Mouse (Mus musculus) myocyte (in vitro differentiated cells): ENCODE data around the gene Smg1.

Experiments used
- CEBPB ChIP-seq: IDR thresholded peaks from 2 replicates; pipeline ENCODE4 v1.6.1; 2011; ENCODE audit warnings: mild to moderate bottlenecking, moderate library complexity; ENCODE audit not compliant: poor library complexity, insufficient read depth, severe bottlenecking
- E2F4 ChIP-seq: IDR thresholded peaks from one replicate; pipeline ENCODE4 v1.6.1; 2011; ENCODE audit warnings: mild to moderate bottlenecking, control low read depth, moderate library complexity; ENCODE audit not compliant: insufficient read depth
- MAX ChIP-seq: IDR thresholded peaks from one replicate; pipeline ENCODE4 v1.6.1; 2011; ENCODE audit warnings: low read depth, mild to moderate bottlenecking, control low read depth
- MYOD1 ChIP-seq, 3 experiments: IDR thresholded peaks; one replicate each; pipeline ENCODE4 v1.6.1; 2011; ENCODE audit warnings: control low read depth in 2 of 3, low read depth in 2 of 3, mild to moderate bottlenecking in 2 of 3, moderate library complexity in 1 of 3; ENCODE audit not compliant: insufficient read length in 2 of 3, control insufficient read depth in 1 of 3
- MYOG ChIP-seq, 3 experiments: IDR thresholded peaks; one replicate each; pipeline ENCODE4 v1.6.1; 2011; ENCODE audit warnings: control low read depth in 2 of 3, low read depth in 2 of 3, mild to moderate bottlenecking in 2 of 3; ENCODE audit not compliant: insufficient read length in 2 of 3, control insufficient read depth in 1 of 3, insufficient read depth in 1 of 3
- POLR2A ChIP-seq: IDR thresholded peaks from one replicate; pipeline ENCODE4 v1.6.1; 2011; ENCODE audit warnings: low read depth, mild to moderate bottlenecking, control low read depth, moderate library complexity; ENCODE audit not compliant: insufficient read length
- POLR2AphosphoS2 ChIP-seq: IDR thresholded peaks from one replicate; pipeline ENCODE4 v1.6.1; 2011; ENCODE audit warnings: low read depth, control low read depth; ENCODE audit not compliant: insufficient read length
- TCF12 ChIP-seq: IDR thresholded peaks from one replicate; pipeline ENCODE4 v1.6.1; 2011; ENCODE audit warnings: mild to moderate bottlenecking, control low read depth; ENCODE audit not compliant: poor library complexity, insufficient read depth, severe bottlenecking

- TF ChIP-seq POLR2A: no peak
- TF ChIP-seq MYOD1 (IDR thresholded peaks at IDR 0.05; ENCODE audit: control insufficient read depth in 1 of 3, insufficient read length in 2 of 3, low read depth in 2 of 3): no peak
- TF ChIP-seq POLR2AphosphoS2: no peak
- TF ChIP-seq E2F4: no peak
- no peak for TF ChIP-seq CEBPB
- TF ChIP-seq MYOG (IDR thresholded peaks at IDR 0.05; ENCODE audit: control insufficient read depth in 1 of 3, insufficient read depth in 1 of 3, insufficient read length in 2 of 3, low read depth in 2 of 3): no peak
- no peak for TF ChIP-seq TCF12
- TF ChIP-seq MAX: no peak
Observed at GRCm38 (mm10) chr7:118179782-118180181, 63.7 kb downstream of the Smg1 start.
